Mouse (Mus musculus) testis, adult 2 months (tissue): ENCODE measurements around the gene Gm10306. TPM values are rescaled to one million over a fixed set of nuclear protein-coding genes. Genes with fewer than 3 reads are reported as not detected.

Experiments used
- H3K27ac ChIP-seq: fragments of 200-500 bp; 2 replicates; pipeline ENCODE4 v1.5.1; 2012; ENCODE audit warnings: low read depth, low read length; ENCODE audit not compliant: control insufficient read depth, insufficient read depth
- H3K27me3 ChIP-seq: fragments of 200-500 bp; 2 replicates; pipeline ENCODE4 v1.6.1; 2012; ENCODE audit warnings: mild to moderate bottlenecking, low read length, moderate library complexity; ENCODE audit not compliant: control insufficient read depth, insufficient read depth
- H3K36me3 ChIP-seq: fragments of 200-500 bp; 2 replicates; pipeline ENCODE4 v1.6.1; 2012; ENCODE audit warnings: mild to moderate bottlenecking, low read length; ENCODE audit not compliant: control insufficient read depth, insufficient read depth
- H3K4me1 ChIP-seq: fragments of 200-500 bp; 2 replicates; pipeline ENCODE4 v1.6.1; 2012; ENCODE audit warnings: low read length; ENCODE audit not compliant: control insufficient read depth, insufficient read depth
- H3K4me3 ChIP-seq: fragments of 200-500 bp; 2 replicates; pipeline ENCODE4 v1.5.1; 2012; ENCODE audit warnings: low read depth, mild to moderate bottlenecking, low read length, moderate library complexity, mixed read lengths; ENCODE audit not compliant: control insufficient read depth
- CTCF ChIP-seq: fragments of 200-500 bp; IDR thresholded peaks from 2 replicates; pipeline ENCODE4 v1.5.1; 2012; ENCODE audit warnings: low read depth, mild to moderate bottlenecking, inconsistent platforms, low read length, moderate library complexity; ENCODE audit not compliant: control insufficient read depth, insufficient read depth, insufficient replicate concordance
- POLR2A ChIP-seq: fragments of 200-500 bp; IDR thresholded peaks from 2 replicates; pipeline ENCODE4 v1.6.1; 2012; ENCODE audit warnings: low read depth, mild to moderate bottlenecking, inconsistent platforms, low read length, moderate library complexity; ENCODE audit not compliant: control insufficient read depth
- polyA plus RNA-seq: library from polyadenylated mRNA; depleted of rRNA; stranded (reverse); fragments of >200 nt; gene quantifications from 2 replicates; pipeline ENCODE4 v1.2.3, GENCODE M21; 2012; rRNA removed

Gene Gm10306
- 0.25 and 0.75 TPM in 2 replicates for polyA plus RNA-seq

DNA sequence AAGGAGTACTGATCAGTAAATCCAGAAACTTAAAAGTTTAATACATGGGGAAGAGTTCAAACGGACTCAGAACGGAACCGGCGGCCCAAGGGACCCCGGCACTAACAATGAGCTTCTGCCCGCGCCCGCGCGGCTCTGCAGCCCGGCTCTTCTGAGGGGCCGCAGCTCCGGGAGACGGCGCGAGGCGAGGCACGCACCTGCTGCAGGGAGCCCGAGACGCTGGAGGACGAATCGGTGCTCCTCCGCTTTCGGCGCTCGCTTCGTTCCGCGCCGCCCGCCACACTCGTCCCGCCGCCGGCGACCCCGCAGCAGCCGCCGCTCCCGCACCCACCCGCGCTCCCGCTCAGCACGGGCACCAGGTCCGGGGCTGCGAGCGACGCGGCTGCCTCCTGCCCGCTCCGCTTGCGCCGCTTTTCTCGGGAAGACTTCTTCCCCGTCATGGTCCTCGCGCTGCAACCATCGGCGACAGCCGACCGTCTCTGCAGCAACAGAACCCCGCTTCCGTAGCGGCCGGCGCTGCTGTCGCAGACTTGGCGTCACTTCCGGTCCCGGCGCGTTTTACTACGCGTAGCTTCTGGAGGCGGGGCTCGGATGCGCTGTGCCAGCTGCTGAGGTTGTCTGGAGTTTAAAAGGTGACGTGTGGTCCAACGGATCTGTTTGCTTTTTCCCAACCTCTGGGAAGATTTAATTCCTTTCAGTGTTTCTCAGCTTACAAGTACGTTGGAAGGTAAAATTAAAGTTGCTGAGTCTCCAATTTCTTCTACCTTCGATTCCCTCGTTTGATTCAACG lies at the start of gene Gm10306, which contains the start of gene Caap1:
TSS of gene Gm10306 (plus strand) at position 282 of the 790 bp plus-strand sequence.
TSS of gene Caap1 (minus strand) at position 532 of the 790 bp plus-strand sequence.
- peak within 1 kb of the TSS; percentile 4 for H3K27ac ChIP-seq
- H3K27me3 ChIP-seq = no peaks in the 10 kb centered on the region
- TF ChIP-seq POLR2A (peak; percentile 96), CTCF (no peak)

DNA sequence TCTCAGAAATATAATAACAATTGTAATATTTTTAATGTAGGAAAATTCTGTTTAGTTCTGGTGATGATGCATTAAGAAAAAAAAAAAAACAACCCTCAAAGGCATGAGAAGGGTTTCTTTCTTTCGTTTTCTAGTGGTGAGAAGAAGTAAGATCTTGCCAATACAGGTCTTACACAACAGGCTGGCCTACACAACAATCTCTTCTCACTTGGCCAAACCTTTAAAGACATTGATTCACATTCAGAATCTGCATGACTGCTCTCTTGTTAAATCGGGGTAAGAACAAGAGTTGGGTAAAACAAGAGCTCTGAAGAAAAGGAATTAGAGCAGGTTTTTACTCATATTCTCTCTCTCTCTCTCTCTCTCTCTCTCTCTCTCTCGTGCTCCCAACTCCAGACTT lies 41.0 kb upstream of the Gm10306 start:
- H3K27ac ChIP-seq = no peak overlapping the region
- H3K36me3 ChIP-seq = no peaks in the 10 kb centered on the region
- TF ChIP-seq CTCF = no peak
- no peak for TF ChIP-seq POLR2A
- no peaks in the 10 kb centered on the region for H3K27me3 ChIP-seq
- H3K4me3 ChIP-seq = no peak overlapping the region
- H3K4me1 ChIP-seq = no peaks in the 10 kb centered on the region

More for the DNA sequence above, at the start of gene Gm10306, which contains the start of gene Caap1:
- H3K4me1 ChIP-seq = no peaks in the 10 kb centered on the region
- no peaks in the 10 kb centered on the region for H3K36me3 ChIP-seq
- peak within 1 kb of the TSS; percentile 72 for H3K4me3 ChIP-seq

DNA sequence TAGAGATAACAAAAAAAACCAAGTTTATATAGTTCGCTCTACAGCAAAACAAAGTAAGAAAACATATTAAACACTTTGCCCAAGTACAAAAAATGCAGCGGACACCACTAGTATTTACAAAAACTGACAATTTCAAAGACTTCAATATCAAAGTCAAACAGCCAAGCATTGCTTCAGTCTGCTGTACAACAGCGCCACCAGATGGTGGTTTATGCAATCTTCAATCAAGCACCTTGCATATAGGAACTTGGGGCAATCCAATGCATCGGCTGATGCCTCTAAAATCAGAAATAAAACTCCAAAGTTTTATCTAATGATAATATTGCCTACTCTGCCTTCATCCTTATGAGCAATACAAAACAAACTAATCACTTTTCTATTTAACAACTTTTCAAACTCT lies 38.7 kb upstream of the Gm10306 start:
- TF ChIP-seq POLR2A = no peak
- no peaks in the 10 kb centered on the region for H3K27me3 ChIP-seq
- no peak overlapping the region for H3K4me3 ChIP-seq
- no peaks in the 10 kb centered on the region for H3K36me3 ChIP-seq
- H3K4me1 ChIP-seq = no peaks in the 10 kb centered on the region
- no peak overlapping the region for H3K27ac ChIP-seq

DNA sequence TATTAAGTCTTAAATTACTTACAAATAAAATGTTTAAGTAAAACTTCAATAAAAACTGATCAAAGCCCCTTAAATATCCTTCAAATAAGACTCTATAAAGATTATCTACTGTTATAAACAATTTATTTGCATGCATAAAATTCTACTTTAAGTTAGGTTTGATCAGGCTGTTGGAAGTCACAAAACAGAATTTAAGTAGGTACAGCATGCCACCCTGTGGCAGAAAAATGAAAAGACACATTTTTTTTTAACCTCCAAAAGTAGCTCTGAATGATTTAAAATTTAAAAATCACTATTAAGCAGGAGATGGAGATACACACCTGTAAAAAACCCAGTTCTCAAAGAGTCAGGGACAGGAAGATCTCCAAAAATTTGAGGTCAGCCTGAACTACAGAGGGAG lies 33.0 kb upstream of the Gm10306 start:
- Histone ChIP-seq H3K27me3 (no peaks in the 10 kb centered on the region), H3K4me1 (no peaks in the 10 kb centered on the region), H3K36me3 (no peaks in the 10 kb centered on the region), H3K27ac (no peak overlapping the region), H3K4me3 (no peak overlapping the region)
- TF ChIP-seq CTCF = no peak
- no peak for TF ChIP-seq POLR2A

DNA sequence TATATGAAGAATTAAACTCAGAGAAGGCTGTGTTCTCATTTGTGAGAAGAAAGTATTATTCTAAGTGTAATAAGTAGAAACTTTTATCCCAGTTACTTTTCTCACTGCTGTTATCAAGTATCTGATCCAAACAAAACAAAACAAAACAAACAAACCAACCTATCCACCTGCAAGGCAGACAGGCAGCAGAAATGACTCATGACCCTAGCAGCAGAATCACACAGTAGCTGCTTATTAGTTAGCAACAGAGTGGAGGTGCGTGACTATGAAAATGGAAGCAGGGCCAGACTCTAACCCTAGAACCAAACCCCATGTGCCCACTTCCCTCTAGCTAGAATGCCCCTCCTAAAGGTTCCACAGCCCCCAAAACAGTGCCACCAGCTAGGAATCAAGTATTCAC lies 26.9 kb upstream of the Gm10306 start:
- Histone ChIP-seq H3K4me1 (no peaks in the 10 kb centered on the region), H3K4me3 (no peak overlapping the region), H3K27ac (no peak overlapping the region), H3K36me3 (no peaks in the 10 kb centered on the region), H3K27me3 (no peaks in the 10 kb centered on the region)
- no peak for TF ChIP-seq CTCF
- TF ChIP-seq POLR2A = no peak

DNA sequence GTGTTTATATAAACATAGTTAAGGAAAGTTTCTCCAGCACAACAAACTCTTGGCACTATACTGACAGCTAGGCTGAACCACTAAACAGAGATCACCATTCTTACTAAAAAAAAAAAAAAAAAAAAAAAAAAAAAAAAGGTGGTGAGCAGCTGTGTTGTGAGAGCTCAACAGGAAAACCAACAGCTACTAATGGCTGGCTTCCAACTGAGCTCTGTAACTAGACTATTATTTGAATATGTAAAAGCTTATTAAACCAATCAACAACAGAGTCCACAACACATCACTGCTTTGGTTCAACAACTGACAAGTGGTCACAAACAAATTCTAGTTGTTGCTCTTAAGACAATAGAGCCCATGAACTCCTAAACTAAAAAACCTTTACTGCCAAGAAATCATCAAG lies 23.1 kb upstream of the Gm10306 start:
- no peak for TF ChIP-seq CTCF
- TF ChIP-seq POLR2A = no peak
- Histone ChIP-seq H3K36me3 (no peaks in the 10 kb centered on the region), H3K27ac (no peak overlapping the region), H3K4me3 (no peak overlapping the region), H3K4me1 (no peaks in the 10 kb centered on the region), H3K27me3 (no peaks in the 10 kb centered on the region)

DNA sequence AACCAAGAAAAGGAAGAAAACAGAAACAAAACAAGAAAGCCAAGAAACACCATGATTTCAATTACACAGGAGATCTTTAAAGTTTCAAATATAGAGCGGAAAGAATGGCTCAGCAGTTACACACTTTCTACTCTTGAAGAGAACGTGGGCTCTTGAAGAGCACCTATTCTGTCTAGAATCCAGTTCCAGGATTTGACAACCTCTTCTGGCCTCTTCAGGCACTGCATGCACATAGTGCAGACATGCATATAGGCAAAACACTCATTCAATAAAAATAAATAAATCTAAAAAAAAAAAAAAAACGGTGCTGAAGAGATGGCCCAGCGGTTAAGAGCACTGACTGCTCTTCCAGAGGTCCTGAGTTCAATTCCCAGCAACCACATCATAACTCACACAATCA lies 13.3 kb upstream of the Gm10306 start:
- H3K36me3 ChIP-seq = no peaks in the 10 kb centered on the region

More for the DNA sequence above, 13.3 kb upstream of the Gm10306 start:
- H3K27ac ChIP-seq = no peak overlapping the region
- H3K4me1 ChIP-seq = no peaks in the 10 kb centered on the region
- TF ChIP-seq POLR2A = no peak
- no peak for TF ChIP-seq CTCF
- H3K4me3 ChIP-seq = no peak overlapping the region
- H3K27me3 ChIP-seq = no peaks in the 10 kb centered on the region
